Mouse (Mus musculus) ovary, adult 18-20 months (tissue): ENCODE data around the gene Suco.
A peak's percentile ranks its signal among the peaks of the same experiment; 100 is the strongest.

Source experiments
- DNase-seq: peaks from one replicate; pipeline ENCODE4 v3.0.0; 2022; ENCODE audit warnings: low spot score, mixed read lengths

Suco gene

DNA sequence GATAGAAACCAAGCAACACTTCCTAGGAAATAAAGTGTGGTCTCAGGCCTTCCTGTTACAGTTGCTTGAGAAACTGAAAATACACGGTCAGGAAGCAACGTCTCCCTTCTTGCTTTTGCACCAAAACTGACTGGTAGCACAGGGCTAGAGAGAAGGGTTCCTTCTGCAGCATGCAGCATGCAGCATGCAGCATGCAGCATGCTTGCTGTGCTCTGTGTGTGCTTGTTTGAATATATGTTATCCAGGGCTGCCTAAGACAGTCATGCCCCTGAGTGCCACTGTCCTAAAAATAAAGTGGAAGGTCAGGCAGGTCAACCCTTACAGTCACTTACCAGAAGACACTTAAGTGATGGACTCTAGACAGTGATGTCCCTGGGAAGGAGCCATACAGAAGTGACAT lies 17.6 kb upstream of the Suco start:
- DNase-seq = no peak

DNA sequence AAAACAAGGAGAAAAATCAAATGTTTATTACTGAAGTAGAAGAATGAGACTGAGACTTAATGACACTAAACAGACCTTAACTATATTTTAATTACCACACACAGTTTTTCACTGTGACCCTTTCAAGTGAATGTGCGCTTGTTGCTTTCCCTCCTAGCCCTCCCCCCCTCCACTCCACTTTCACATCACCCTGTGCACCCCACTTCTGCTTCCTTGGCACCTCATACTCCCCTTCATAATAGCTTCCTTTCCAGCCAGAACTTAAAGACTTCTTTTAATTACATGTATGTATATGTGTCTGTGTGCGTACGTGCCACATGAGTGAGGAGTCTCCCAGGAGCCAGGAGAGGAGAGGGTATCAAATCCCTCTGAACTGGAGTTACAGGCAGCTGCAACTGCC lies 12.3 kb upstream of the Suco start:
- DNase-seq = no peak

DNA sequence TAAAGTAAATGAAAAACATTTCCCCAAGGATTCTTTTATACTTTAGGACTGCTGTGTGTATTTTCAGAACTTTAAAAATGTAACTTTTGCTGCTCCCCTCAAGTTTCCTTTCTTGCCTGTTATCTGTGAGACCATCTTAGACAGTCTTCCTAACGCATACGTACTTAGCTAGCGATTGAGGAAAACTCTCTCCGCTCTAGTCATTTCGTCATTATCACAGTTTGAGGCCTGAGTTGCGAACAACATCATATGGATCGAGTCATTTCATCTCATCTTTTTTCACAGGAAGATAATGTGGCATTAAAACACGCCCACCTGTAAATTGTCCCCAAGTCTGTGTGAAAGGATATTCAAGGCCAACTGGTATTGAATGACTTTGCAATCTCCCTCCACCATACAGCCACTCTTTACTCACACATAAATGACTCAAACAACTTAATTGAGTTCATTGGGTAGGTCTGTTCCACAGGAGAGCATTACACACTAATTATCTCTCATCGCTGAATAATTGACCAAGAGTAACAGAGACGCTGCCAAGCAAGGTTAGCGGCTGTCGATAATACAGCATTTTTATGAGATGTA lies 11.3 kb upstream of the Suco start:
- no peak for DNase-seq

DNA sequence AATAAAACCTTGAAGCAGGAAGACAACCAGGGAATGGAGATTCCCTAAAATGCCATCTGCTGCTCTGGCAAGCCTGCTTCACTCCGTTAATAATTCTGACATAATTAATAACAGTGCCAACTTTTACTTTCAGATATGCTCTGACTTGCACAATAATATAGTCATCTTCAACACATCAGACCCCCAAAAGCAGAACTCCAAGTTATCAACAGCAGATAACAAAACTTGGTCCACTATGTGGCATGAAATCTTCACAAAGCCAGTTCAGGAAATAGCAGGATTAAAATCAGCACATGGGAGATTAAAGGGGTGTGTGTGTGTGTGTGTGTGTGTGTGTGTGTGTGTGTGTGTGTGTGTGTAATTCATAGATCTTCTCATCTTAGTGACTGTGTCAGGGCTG lies 9.3 kb upstream of the Suco start:
- no peak for DNase-seq

DNA sequence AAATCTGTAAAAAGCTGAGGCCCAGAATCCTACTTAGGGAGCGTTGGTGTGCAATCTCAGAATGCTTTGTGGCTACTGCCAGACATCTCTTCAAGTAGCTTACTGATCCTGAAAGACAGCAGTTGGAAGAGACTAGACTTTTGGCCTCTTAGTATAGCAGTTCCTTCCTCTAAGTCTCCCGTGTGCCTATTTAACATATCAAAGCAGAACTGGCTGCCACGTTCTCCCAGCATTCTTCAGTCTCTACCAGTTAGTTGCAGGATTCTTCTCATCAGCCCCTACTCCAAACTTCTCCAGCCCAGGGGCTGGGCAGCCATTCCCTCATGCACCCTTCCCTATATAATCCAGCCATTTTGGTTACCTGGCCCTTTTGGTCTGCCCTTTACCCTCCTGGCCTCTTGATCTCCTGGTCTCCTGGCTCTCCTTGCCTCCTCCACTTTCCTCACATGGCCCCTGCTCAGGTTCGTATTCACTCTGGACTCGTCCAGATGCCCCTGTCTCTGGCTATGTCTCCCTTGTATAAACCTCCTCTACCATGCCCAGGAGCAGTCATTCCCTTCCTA lies 1.2 kb upstream of the Suco start:
- DNase-seq = no peak

DNA sequence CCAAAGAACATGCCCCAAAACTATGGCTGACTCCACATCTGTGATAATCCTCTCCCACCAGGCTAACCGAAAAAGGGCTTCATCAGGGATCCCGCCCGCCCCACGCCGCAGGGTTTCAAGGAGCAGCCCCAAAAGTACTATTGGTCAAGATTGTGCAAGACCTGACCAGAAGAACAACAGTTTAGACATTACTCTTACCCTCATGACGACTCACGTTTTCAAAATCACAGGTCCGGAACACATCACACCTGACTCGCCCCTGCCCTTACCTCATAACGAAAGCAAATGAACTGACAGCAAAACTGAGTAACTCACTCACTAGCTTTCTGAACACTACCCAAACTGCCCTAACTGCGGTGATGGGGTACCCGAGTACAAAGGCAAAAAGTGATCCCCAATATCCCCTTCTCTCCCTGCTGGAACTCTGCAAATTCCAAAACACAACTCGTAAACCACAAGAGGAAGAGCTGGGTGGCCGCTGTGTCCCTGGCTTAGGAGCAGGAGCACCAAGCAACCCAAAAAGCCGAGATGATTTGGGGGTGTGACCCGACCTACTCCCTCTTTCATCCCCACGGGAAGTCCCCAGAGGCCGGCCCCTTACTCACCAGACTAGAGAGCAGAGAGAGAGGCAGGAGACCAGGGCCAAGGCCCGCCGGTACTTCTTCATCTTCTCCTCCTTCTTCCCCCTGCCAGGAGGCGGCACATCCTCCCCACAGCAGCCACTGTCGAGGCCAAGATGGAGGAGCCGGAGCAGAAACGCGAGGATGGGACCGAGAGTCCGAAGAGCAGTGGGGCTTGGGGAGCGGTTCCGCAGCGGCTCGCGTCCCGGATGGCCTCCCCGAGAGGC lies 553 bp downstream of the Suco start:
- DNase-seq = peak; percentile 51

DNA sequence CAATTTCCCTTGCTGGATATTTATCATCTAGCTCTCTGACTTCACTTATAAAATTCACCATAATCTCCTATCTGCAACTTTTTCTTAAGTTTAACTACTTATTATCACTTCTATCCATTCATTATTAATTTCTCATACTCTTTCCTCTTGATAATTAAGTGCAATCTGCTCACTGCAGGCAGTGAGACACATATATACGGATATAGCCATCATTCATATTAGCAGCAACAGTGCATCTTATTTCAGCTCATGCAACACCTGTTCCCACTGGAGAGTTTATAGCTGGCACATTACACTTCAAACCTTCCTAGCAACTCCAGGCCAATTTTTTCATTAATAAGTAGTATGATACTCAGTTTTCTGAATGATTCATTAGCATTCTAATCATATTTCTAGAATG lies 7.1 kb downstream of the Suco start:
- no peak for DNase-seq

DNA sequence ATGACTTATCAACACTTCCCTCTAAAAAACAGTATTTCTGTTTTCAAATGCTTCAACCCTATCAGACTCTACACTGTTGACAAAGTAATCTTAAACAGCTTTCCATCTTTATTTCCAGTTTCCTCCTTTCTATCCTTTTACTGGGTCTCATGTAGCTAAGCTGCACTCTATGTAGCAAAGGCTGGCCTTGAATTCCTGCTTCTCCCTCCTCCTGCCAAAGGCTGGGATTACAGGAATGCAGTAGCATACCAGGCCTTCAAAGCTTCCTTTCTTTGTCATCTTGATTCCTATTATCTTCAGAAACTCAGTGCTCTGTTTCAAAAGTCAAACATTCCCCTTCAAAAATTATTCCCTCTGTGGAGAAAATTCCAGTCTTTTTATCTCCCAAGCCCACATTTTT lies 8.1 kb downstream of the Suco start:
- DNase-seq = no peak

DNA sequence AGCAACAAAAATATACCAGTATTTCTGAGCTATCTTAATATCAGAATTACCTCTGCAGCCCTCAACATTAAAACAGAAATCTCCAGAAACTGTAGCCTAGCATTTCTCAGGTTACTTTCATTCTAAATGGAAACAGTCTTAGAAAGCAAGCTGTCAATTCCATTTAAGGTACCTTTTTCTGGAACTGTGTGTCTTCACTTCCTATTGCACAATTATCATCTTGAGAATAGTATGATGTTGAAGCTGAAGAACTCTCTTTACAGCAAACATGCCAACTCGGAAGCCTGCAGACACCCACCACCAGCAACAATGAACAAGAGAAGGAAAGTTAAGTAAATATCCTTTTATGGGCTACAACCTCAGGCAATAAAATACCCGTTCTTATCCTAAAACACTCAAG lies 12.7 kb downstream of the Suco start:
- DNase-seq = no peak

DNA sequence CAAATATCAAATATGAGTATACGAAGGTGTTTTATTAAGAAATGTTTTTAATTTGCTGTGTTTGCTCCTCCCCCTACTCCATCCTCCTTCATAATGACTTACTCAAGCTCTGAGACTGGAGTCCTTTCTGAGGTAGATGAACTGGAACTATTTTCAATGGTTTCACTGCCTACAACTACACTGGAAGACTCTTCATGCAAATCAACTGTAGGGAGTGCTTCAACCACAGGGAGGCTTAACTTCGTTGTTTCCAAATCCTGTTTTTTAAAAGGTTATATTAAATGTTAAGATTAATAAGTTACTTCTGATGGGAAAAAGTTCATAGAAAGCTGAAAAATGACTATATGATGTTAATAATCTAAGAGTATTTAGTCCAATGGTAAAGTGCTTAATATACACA lies 17.2 kb downstream of the Suco start:
- DNase-seq = no peak

DNA sequence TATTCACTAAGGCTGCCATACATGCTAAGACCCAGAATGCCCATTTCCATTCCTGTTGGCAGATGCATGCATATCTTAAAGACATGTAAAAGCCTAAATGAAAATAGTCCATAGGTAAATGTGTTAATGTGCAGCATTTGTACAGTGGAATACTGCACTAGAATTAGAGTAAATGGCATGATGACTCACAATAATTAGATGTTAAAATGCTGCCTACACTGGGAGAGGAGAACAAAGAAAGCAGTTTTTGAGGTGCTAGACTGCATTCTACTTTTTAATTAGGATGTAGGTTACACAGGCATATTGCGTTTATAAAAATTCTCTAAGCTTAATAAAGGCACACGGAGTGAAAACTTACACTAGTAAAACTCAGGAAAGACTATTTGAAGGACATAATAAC lies 49.8 kb downstream of the Suco start:
- no peak for DNase-seq

DNA sequence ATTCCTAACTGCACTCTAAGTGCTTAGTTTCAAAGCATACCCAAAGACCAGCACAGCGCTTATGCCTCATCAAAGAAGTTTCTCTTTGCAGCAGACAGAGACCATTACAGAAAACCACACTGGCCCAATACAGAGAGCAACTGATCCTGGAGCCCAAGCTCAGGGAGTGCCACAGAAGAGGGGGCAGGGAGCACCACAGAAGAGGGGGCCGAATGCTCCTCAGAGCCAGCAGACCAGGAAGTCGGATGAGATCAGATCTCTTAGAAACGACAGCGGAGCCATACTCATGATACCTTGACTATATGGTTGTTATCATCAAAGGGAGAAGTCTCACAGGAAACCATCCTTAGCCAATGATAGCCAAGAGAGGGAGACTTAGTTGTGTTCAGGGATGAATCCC lies 67.1 kb downstream of the Suco start:
- DNase-seq = no peak

DNA sequence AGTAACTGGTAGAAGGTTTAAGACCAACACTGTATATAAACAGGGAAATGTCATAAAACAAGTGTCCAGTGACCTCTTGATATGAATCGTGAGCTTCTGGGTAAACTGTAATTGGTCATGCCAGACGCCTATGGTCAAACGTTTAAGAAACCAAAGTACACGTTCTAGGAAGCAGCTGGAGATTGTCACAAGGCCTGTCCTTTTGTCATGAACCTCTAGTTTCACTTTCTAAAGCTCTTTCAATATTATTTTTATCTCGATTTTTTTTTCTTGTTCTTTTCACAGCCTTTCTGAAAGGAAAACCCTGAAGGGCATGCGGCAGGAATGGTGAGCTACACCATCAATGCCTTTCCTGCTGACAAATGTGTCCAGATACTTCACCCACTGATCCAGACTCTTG lies 67.5 kb downstream of the Suco start:
- DNase-seq = no peak

DNA sequence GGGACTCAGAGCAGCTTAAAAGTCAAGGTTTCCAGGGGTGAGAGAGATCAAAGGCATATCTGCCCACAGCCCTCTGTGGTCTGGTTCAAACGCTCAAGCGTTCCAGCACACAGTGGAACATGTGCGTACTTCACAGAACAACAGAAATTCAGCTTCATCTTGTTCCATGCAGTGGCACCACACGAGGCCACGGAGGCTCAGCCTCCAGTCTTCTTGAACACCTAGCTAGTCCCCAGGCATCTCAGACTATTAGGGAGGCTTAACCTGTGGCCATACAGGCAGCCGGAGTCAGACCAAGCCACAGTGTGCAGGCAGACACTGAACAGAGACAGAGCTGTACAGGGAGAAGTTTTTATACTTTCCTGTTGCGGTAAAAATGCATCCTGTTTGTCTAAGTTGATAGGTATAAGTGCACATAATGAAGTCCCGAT lies 71.9 kb downstream of the Suco start:
- no peak for DNase-seq

DNA sequence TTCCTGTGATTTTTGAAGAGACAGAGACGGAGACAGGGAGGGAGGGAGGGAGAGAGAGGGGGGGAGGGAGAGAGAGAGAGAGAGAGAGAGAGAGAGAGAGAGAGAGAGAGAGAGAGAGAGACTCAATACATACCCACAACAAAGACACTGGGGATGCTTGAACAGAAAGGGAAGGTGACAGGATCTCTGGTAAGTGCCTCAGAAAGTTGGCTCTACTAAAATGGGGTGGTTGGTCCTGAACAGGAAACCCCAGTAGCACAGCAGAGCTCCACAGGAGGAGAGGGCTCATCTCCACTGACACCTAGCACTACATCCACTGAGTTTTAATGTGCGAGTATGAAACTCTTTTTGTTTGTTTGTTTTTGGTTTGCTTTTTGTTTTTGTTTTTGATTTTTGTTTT lies 75.2 kb downstream of the Suco start:
- DNase-seq = no peak

DNA sequence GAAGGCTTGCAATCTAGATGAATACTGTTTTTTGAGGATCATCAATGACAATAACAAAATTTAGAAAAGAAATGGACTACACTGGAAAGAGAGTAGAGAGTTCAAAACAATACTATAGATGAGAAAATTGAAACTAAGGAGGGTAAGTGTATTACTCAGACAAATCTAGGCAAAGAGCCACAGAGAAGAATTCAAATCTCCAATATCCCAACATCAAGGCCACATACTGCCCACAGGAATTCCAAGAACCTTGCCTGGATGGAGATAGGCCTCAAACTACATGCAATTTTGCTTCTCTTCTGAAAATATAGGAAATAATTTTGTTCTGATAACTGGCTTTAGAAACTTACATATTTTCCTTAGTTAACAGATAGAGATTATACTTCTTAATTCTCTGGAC lies 76.2 kb downstream of the Suco start:
- DNase-seq = no peak

DNA sequence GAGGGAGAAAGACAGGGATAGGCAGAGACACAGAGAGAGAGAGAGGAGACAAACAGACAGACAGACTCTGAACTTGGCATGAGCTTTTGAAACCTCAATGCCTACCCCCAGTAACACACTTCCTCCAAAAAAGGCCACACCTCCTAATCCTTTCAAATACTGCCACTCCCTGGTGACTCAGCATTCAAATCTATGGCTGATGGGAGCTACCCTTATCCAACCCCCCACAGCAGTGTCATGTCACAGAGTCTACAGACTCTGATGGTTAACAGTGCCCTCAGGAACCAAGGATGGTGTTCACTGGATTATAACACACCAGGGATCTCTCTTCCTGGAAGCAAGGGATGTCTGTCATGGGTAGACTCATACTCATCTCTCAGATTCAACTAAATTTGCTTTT lies 76.7 kb downstream of the Suco start:
- no peak for DNase-seq

DNA sequence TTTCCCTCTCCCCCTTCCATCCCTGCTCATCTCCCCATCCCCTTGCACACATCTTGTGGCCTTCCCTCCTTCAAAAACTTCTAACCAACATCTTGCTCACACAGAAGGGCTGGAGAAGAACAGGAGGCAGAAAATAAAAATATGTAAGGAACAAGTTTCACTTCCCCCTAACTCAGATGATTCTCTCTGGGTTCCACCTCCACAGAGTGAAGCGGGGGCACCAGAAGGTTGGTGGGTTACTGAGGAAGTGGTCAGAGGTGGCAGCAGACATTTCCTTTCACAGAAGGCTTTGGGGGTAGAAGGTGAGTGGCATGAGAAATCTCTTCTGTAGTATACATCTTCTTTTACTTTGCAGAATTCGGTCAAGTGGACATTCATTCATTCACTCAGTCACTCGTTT lies 77.6 kb downstream of the Suco start:
- DNase-seq = no peak

DNA sequence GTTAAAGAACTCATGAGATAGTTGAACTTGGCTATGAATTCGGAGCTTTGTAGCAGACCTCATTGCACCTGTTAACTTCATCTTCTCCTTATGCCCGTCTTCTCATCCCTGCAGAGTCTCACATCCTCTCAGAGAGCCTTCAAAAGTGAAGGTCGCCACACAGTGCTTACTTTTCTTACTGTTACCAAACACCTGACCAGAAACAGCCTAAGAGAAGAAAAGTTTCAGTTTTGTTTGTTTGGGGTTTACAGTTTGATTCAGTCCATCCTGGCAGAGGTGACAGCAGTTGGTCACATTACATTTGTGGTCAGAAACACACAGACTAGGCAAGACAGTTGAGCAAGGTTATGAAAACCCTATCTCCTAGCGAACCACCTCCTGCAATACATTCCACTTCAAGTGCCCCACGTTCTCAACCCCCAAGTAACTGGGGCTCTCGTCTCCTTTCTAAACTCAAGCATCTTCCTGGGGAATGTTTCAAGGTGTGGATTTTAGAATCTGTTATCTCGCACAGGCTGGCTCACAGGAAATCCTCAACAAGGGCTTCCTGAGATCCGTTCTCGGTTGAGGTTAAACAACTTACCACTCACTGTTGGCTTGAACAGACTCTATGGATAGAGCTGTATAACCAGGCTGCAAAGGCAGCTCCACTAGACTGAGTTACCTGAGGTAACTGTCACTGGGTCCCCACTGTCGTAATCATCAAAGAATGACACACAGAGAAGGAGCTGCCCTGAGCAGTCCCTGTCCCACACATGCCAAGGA lies 81.9 kb downstream of the Suco start:
- DNase-seq = no peak

DNA sequence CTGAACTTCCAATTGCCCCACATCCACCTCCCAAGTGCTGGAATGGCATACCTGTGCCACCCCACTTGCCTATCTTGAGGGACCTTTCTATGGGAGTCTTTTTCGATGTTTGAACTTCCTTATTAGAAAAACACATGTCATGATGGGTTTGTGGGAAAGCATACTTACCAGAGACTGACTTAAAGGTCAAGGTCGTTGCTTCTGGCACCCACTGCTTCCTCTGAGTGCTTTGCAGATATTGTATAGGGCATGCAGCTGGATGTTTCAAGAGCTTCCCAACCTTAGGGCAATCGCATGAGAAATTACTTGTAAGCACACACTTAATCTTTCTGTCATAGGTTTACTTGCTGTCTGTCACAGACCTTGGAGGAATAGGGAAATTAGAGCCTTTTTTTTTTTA lies 83.2 kb downstream of the Suco start:
- no peak for DNase-seq

DNA sequence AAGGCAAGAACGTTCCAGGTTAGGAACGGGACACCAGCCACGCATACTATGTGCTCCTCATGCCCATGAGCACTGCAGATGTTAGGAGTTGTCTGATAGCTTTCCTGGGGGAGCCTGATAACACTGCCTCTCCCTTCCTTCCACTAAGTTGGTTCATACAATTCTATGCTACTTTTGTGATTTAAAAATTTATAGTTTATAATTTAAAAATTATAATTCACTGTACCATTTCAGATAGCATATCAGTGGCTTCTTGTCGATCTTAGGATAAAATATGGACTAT lies 83.9 kb downstream of the Suco start:
- no peak for DNase-seq

DNA sequence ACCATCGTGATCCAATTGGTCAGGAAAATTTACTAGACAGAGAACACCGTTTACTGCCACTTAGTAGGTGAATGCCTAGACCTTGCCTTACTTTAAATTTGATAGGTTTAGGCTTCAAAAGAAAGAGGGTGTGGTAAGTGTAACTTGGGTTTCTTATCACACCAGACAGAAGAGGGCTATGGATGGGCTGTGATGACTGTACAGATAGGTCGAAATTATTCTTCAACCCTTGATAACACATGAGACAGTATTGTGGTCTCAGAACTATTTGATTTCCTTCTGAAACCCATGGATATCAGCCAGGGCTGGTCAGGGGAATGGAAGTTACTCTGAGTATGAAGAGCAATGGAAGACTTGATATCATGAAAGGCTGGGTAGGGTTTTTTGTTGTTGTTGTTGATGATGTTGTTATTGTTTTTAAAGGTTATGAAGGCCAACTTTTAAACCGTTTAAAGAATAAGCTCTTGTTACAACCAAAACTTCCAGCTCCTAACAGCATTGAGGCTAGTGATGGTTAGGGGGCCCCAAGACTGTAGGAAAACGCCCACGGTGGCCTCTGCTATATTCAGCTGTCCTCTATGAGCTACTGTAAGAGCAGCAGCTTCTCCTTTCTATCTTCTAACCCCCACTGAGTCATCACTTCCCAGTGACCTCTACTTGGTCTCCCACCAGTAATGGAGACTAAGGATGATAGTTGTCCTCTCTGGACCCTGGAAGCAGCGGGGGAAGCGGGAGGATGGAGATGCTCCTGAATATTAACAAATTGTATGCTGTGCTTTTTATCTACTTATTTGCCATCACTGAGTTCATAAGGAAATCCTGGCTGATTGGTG lies 84.4 kb downstream of the Suco start:
- DNase-seq = no peak
